Mouse (Mus musculus) cerebellum, adult 18-20 months (tissue): Measurements from ENCODE around the gene Tbx5.

Experiments used
- DNase-seq, 2 experiments: peaks; one replicate each; pipeline ENCODE4 v3.0.0; 2021

Gene Tbx5

DNA sequence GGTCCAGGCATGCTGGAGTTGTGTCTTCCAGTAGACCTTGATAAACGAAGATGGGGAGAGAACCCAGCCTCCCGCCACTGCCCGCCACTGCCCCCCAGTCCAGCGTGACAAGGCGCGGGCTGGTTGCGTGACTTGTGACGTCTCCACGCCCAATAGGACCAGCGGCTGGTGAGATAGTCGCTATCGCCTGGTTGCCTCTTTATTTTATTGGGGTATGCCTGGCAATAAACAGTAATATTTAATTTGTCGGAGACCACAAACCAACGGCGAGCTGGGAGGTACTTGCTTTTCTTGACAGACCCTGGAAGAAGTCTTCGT is at the start of gene Tbx5:
Tbx5 (plus strand) TSS at position 190 of the 318 bp plus-strand sequence.
- DNase-seq = no peak

DNA sequence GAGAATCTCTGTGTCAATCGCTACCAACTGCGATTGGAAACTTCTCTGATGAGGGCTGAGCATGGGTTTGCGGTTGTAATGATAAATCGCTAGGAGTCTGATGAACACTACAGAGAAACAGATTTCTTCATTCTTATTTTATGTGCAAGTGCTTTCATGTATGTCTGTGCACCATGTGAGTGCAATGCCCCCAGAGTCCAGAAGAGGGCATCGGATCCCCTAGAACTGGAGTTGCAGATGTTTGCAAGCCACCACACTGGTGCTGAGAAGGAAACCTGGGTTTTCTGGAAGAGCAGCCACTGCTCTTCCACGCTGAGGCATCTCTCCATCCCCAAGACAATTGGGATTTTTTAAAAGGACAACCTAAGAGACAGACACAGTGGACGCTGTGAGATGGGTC is 46.5 kb upstream of the Tbx5 start:
- DNase-seq = no peak

DNA sequence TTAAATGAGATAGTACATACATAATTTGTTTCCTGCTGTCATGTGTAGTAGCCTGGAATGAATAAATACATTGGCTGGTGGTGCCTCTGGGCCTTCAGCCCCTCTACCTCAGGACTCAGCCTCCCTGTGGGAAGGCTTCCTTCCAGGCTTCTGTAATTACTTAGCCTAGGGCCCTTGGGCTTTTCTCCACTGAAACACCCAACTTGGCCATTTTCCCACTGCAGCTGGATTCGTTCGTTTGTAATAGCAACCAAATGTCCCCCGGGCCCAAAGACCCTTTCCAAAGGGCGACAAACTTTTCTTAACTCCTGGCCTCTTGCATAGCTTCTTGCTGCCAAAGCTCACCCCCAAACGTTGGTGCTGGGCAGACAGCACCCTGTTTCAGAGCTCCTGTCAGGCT is 40.8 kb upstream of the Tbx5 start:
- DNase-seq = no peak

DNA sequence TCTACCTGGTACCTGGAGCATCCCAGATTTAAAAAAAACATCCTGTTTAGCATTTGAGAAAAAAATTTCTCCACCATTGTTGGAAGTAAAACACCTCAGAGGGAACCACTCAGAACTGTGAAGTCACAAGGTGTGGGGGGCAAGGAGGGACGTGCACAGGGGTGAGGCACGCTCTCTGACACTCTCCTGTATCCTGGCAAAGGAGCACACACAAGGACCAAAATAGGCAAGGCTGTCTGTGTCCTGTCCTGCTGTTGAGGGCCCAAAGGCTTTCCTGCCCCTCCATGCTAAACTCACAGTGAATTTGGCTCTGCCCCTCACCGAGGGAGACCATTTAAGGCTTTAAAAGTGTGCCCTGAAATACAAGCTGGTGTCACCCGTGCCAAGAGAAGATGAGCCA is 38.5 kb upstream of the Tbx5 start:
- DNase-seq = no peak

DNA sequence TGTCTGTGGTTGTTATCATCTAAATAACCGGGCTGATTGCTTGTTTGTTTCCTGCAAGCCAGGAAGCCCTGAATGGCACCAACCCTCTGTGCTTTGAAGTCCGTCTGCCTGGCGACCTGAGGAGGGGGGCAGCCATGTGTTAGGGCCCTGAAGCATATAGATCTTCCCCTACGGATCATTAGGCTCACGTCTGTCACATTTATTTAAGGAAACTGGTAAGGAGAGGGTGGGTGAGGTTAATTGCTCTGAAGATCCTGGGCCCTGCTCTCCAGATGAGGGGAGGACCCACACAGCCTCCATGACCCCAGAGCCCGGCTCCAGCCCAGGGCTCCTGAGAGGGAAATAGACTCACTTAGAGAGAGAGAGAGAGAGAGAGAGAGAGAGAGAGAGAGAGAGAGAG is 37.1 kb upstream of the Tbx5 start:
- DNase-seq = no peak

DNA sequence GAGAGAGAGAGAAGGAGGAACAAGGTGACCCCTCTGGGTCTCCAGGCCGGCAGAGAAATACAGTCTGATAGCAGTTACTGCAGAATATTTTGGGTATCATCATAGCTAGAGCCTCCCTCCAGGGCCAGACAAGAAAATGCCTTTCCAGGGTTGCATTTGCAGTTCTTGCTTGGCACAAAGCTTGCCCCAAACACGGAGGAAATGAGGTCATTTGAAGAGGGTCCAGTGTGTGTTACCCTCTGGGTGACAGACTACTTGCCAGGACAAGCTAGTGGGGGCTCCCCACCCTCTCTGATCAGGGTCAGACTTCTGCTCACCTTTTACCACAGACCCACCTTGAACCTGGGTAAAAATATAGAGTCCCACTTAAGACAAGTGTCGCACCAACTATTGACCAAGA is 36.7 kb upstream of the Tbx5 start:
- no peak for DNase-seq

DNA sequence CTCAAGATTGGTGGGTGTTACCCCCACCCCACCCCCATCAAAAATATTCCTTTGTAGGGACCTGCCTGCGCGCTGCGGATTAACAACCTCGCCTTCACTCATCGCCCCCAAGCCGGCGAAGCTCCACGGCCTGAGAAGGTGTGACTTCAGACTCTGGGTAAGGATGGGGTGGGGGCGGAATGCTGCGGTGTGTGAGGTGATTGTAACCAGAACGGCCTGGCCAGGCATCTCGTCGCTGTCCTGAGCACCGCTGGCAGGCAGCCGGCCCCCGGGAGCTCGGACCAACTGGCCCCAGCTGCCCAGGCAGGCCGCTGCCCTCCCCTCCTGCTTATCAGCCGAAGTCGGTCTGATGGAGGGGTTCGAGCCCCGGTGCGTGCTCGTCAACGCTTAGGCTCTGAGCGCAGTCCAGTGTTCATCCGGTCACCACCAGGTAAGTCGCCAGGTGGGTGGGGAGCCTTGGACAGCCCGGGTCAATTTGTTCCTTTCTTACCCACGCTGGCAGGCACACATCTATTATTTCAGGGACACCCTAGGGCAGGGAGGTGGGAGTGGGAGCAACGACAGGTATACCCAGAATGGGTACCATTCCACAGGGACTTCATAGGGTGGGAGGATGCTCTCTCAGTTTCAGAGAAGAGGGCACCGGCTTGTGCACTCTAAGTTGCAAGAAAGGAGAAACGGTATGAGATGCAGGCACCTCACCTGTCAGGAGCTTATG is 35.9 kb upstream of the Tbx5 start:
- DNase-seq = no peak

DNA sequence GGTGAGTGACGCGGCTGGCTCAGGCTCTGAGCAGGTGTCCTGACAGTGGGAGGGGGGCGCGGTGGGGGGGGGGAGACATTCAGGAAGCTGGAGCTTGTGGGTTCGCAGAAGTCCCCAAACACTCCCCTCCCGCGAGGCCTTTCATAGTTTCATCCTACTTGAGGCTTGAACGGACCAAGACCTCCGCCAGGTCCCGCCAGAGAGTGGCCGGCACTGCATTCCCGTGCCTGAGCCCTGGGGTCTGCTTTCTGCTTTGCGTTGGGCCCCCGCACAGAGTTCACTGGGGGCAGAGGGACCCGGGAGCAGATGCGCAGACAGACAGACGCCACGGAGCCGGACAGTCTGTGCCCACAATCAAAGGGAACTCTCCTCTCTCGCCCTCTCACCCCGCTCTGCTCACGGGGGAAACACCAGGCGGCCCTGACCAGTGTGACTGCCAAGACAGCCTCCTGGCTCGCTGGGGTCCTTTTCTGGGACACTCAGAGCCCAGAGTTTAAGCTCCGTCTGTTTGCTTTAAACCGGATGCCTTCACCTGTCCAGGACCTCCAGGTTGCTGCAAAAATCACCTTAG is 34.8 kb upstream of the Tbx5 start:
- no peak for DNase-seq

DNA sequence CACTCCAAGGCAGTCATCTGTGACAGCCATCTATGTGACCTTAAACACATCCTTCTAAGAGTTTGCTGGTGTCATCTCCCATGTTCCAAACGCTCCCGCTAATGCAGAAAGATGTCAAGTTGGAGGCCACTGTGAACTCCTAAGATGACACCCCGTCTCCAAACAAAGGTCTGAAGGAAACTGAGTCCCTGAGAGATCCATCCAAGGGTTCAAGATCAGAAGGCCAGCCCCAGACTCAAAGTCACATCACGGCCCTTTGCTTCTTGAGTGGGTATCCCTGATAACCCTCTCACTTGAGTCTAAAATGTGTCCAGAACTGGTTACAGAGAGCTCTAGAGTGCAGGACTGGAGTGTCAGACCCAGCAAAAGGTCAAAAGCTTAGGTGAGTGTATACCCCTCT is 34.2 kb upstream of the Tbx5 start:
- no peak for DNase-seq

DNA sequence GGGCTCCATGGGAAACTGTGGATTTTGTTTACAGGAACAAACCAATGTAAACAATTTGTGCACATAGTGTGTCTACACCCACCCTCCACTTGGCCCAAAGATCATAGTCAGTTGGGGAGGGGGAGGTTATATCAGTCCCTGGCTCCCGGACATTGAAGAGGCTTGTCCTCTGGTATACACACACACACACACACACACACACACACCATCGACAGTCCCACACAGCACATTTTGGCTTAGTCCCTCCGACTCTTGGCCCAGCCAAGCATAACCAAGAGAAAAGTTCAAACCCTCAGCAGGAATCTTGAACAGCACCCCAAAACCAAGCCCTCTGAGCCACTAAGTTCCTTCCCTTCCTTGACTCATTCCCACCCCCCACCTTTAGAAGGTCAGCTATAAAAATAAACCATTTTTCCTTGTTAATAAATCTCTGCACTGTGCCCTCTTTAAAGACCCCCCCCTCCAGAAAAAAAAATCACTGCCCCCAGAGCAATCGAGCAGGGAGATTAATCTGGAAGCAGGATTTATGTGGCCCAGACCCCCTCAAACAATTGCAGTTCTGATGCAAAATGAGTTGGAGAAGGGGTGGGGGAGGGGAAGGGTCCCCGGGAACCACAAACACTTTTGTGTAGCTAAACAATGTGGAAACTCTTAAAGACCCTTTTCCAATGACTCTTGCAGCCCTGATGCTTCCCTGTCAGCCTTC is 33.6 kb upstream of the Tbx5 start:
- DNase-seq = no peak

DNA sequence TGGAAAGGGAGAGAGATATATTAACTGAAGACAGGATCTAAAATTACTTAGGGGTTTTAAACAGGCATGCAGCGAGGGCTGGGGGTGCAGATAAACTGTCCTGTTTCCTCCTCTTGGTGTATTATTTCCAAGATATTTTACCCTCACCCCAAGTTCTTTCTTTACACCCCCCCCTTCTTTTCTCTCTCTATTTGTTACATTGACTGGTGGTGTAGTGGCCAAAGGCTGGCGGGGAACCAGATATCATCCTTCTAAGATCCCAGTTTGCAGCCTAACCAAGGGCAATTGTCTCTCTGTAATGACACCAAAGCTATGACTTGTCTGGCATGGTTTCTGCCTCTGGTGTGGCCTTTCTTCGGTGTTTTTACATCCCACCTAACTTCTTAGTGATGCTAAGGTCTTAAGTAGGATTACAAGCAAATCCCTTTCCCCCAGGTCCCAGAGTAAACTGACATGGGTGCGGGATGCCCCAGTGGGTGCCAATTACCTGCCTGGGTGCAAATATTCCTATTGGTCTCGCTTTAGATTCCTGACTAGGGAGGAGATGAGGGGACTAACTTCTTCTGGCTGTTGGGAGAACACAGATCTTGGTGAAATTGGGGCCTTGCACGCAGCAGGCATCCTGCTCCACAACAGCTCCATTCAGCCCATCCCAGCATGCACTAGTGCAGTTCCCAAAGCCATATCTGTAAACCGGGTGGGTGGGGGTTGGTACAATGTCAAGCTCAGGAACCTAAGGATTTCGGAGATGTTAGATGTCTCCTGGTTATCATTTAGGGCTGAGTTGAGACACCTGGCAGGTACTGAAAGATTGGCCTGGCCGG is 32.8 kb upstream of the Tbx5 start:
- DNase-seq = no peak

DNA sequence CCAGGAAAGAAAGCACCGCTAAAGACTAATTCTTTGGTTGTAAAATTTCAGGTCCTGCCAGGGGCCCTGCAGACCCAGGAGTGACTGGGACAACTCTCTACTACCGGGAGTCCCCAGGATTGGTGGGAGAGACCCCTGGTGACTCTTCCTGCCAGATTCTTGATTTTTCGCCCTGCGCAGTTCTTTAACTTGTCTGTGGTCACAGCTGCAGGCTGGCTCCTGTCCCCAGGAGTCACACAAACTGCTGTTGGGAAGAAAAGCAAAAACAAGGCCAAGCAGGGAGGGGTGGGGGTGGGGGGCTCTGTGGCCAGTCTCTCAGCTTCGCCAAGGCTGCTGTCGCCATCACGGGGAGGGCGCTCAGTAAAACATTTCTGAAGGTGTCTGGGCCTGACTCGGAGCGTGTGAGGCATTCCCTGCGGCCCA is 32.2 kb upstream of the Tbx5 start:
- DNase-seq = no peak

DNA sequence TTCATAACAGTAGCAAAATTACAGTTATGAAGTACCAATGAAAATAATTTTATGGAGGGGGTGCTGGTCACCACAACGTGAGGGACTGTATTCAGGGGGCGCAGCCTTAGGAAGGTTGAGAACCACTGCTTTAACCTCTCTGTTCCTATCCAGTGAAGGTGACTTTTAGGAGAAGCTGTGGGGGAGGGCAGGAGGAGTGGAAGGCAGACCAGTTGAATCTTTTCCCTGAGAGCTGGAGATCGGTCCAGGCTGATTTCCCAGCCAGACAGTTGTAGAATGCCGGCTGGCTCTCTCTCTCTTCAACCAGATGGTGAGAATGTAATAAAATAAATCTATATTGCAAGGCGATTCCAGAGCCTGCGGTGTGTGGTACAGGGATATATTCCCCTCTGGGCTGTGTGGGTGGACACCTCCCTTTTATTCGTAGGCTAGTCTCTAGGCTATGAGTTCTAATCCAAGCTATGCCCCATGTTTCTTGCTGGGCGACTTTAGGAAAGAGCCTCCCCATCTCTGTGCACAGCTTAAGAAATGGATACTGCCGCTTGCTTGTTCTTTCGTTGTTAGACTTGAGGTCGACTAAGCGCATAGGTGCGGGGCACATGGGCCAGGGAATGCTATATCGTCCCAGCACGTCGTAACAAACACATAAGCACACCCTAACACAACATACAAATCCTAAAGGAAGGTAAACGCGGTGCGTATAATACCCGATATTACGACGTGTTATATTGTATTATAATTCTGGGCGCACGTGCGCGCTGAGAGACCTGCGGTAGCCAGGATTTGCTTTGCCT is 29.7 kb upstream of the Tbx5 start:
- DNase-seq = no peak

DNA sequence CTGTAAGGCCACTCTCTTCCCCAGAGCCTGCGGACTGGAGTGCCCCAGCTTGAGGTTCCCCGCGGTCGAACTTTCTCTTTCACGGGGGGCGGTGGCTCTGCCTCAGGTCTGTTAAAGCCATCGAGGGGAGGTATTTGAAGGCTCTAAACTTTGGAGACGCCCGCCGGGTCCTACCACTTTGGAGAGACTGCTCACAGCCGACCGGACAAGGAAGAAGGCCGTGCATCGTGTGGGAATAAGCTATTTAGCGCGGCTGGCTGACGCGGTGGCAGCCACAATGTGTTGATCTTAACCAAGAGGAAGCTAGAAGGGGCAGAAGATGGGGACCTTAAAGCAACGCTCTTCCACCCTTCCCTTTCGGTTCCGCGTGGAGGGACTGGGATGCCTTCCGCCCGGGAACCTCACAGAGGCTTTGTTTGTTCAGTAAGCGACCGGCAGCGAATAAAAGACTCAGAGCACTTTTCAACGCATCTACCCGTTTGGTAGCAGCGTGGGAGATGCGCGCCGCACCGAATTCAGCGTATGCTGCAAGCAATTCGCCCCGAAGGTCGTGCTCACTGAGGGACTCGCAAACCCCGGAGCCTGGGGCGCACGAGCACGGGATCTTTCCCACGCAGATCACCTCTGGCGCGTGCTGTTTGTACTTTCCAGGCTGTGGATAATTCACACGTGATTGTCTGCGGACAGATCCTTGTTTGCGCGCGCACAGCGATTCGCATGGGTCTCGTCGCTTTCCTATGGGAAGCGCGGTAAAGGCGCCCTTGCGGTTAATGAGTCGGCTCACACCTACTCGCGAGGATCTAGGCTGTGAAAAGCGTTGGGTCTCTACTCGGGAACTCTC is 28.8 kb upstream of the Tbx5 start:
- no peak for DNase-seq

DNA sequence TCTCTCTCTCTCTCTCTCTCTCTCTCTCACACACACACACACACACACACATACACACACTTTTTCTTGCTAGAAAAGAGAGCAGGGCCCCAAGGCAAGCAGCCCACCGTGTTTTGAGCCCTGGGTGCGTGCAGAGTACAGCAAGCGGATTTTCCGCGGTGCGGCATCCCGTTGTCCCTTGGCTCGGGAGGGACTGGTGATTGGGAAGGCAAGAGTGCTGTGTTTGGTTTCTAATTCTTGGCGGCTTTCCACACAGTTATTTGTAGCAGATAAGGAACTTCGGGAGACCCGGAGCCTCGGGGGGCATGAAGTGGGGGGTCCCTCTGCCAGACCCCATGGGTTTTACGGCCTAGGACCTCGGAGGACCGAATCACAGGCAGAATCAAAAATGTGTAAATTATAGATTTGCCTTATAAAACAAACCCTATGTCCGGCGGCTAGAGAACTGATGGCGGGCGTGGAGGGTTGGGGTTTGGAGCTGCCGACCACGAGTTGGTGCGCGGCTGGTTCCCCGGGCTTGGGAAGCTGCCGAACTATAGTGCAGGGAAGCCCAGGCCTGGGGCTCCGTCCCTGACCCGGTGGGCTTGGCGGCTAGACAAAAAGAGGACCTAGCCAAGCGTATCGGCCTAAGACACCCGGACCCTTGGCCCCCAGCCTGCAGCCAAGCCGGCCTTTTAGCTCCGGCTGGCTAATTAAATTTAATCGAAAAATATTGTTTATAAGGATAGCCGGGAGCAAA is 28.0 kb upstream of the Tbx5 start:
- DNase-seq = no peak

DNA sequence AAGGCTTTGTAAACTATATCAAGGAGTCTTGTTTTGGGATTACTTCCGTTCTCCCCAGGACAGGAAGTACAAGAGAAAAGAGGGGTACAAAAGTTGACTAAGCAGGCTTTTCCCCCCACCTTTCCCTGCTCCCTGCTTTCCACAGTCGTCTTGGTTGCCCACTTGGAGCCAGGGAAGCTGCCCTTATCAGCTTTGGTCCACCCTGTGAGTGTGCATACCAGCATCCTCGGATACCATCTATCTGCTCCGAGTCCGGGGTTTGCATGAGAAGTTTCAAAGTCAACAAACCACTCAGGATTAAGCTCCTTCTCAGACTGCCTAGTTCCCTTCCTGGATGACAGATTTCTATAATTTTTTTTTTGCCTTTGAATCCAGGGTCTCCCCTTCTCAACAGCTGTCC is 26.8 kb upstream of the Tbx5 start:
- DNase-seq = no peak

DNA sequence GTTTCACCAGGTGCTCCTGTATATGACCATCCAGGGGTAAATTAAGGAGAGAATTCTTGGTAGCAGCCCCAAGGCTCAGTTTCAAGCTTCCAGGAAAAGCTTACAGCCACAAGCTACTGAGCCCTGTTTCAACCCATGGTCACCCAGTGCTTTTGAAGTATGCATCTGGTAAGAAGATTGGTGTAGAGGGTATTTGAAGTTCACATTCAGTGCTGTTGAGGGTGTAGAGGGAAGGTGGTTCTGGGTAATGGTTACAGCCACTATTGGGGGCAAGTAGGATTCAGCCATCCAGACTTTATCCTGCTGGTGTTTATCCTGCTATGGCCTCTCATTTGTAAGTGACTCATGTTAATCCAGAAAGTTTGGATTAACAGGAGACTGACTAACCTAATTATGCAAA is 26.0 kb upstream of the Tbx5 start:
- DNase-seq = no peak

DNA sequence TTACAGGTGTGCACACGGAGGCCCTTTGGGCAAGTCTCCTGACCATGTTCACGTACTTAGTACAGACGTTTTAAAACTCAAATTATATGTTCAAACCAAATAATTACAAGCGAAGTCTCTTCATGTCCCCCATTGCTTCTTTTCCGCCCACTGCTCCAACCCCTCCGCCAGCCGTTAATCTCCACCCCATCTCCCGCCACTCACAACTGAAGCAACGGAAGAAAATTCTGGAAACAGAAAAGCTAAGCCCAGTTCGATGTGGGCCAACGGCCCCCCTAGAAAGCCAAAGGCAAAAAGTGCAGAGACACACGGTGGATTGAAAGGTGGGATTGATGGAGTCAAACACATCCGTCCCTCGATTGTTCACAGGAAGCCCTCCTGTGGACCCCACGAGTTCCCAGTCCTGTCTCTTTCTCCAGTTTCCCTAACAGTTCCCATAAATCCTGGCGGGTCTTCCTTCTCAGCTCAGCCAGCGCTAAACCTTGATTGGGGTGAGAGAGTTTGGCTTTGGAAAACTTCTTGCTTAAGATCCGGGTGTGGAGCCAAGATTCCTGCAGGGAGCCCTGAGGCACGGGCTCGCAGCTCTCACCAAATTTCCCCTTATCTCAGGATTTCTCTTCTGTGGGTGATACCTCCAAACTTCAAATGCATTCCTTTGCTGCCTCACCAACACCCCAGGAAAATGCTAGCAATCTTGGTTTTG is 24.8 kb upstream of the Tbx5 start:
- DNase-seq = no peak

DNA sequence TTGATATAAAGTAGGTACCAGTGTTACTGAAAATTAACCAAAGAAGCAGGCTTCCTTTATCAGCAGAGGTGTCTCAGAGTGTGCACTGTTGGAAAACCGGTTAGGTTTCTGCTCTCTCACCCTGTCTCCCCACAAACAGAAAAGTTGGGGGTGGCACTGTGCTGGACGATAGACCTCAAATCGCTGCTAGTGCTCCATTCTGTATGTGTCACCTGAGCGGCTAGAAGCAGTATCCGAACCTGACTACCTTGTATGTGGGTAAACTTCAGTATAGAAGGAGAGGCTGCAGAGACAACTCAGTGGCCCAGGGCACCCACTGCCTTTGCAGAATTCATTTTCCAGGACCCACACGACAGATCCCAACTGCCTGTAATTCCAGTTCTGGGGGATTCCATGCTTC is 23.8 kb upstream of the Tbx5 start:
- no peak for DNase-seq

DNA sequence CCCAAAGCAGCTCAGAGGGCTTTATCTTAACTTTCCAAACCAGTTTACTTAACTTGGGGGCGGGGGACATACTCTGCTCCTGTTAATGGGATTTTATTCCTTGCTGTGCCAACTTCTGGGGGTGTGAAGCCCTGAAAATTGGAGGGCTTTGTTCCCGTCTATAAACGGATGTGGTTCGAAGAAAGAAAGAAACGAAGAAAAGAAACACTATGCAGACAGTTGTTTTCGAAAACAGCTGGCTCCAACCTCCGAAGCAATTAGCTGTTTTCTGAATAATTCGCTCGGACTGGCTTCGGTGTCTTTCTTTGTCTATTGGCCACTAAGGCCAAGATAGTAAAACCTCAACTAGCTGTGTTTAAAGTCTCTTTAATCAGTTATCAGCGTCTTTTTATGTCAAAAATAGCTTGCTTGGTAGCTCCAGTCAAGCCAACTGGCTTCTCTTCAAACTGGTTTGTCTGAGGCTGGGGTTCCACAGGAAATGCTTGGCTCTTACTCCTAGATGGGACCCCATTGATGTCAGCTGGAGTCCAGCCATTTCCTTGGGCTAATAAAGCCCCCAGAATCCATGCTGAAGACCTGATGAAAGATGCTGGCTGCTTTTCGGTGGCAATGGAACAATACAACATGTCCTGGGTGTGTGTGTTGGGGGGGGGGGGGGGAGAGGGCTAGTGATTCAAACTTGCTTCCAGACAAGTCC is 21.3 kb upstream of the Tbx5 start:
- DNase-seq = no peak
